Mouse (Mus musculus) CH12.LX (cell line): Measurements from ENCODE around the gene Prr12. TPM values are rescaled to one million over a fixed set of nuclear protein-coding genes. Genes with fewer than 3 reads are reported as not detected.

Experiments used
- DNase-seq: peaks from one replicate; pipeline ENCODE4 v3.0.0-alpha.2; 2013; ENCODE audit errors: extremely low read depth
- H3K27ac ChIP-seq: 2 replicates; pipeline ENCODE4 v1.5.1; 2012; ENCODE audit warnings: low read depth, mild to moderate bottlenecking, control low read depth, moderate library complexity; ENCODE audit not compliant: insufficient read depth
- H3K27me3 ChIP-seq: replicated peaks from 2 replicates; pipeline ENCODE3; 2012; ENCODE audit warnings: inconsistent platforms
- H3K36me3 ChIP-seq, 2 experiments: replicated peaks in 1 of 2; 2 replicates each; pipeline versions ENCODE3 to v1.6.1; 2012; ENCODE audit warnings: inconsistent platforms in 1 of 2, low read length in 1 of 2, mild to moderate bottlenecking in 1 of 2, mixed read lengths in 1 of 2, moderate library complexity in 1 of 2; ENCODE audit not compliant: control insufficient read depth in 1 of 2, insufficient read depth in 1 of 2
- H3K4me1 ChIP-seq, 2 experiments: 2 replicates each; pipeline ENCODE4 v1.6.1; 2012; ENCODE audit warnings: inconsistent platforms in 1 of 2, moderate library complexity in 1 of 2; ENCODE audit not compliant: insufficient read depth in 2 of 2, control insufficient read depth in 1 of 2
- H3K4me2 ChIP-seq: 2 replicates; pipeline ENCODE4 v1.6.1; 2012; ENCODE audit warnings: low read depth, mild to moderate bottlenecking, control low read depth; ENCODE audit not compliant: poor library complexity, insufficient read depth, severe bottlenecking
- H3K4me3 ChIP-seq, 3 experiments: fragments of 150-350 bp in 1 of 3; sonication (generic) in 1 of 3; replicated peaks in 1 of 3; 2 replicates each; pipeline versions ENCODE3 to v1.5.1; 2011 to 2012; ENCODE audit warnings: low read depth in 2 of 3, low read length in 2 of 3, mild to moderate bottlenecking in 2 of 3, moderate library complexity in 2 of 3, control low read depth in 1 of 3, improper control_type of control experiment in 1 of 3, inconsistent platforms in 1 of 3, mixed read lengths in 1 of 3; ENCODE audit not compliant: poor library complexity in 1 of 3
- H3K79me2 ChIP-seq: replicated peaks from 2 replicates; pipeline ENCODE4 v1.6.1; 2012; ENCODE audit warnings: mild to moderate bottlenecking, moderate library complexity; ENCODE audit not compliant: control insufficient read depth, poor library complexity, insufficient read depth, severe bottlenecking; ENCODE audit errors: extremely low read depth
- H3K9ac ChIP-seq: 2 replicates; pipeline ENCODE4 v1.6.1; 2012; ENCODE audit warnings: low read depth, mild to moderate bottlenecking, control low read depth, moderate library complexity; ENCODE audit not compliant: insufficient read depth
- H3K9me3 ChIP-seq: replicated peaks from 2 replicates; pipeline ENCODE3; 2012; ENCODE audit warnings: low read length, inconsistent platforms, mixed read lengths
- BHLHE40 ChIP-seq: IDR thresholded peaks from 2 replicates; pipeline ENCODE4 v1.6.1; 2011; ENCODE audit warnings: mild to moderate bottlenecking, low read depth, low read length, improper control_type of control experiment
- CHD1 ChIP-seq: IDR thresholded peaks from 2 replicates; pipeline ENCODE4 v1.6.1; 2012; ENCODE audit warnings: low read depth, low read length, improper control_type of control experiment, inconsistent platforms
- CHD2 ChIP-seq: IDR thresholded peaks from 2 replicates; pipeline ENCODE4 v1.6.1; 2011; ENCODE audit warnings: low read length, improper control_type of control experiment
- ELF1 ChIP-seq: IDR thresholded peaks from 2 replicates; pipeline ENCODE4 v1.6.1; 2014; ENCODE audit warnings: low read depth, mild to moderate bottlenecking, inconsistent platforms, low read length, improper control_type of control experiment
- EP300 ChIP-seq: IDR thresholded peaks from 2 replicates; pipeline ENCODE4 v1.6.1; 2011; ENCODE audit warnings: low read length, improper control_type of control experiment
- GABPA ChIP-seq: IDR thresholded peaks from 2 replicates; pipeline ENCODE4 v1.6.1; 2012; ENCODE audit warnings: low read depth, low read length, improper control_type of control experiment, inconsistent platforms; ENCODE audit not compliant: insufficient replicate concordance
- KAT2A ChIP-seq: IDR thresholded peaks from 2 replicates; pipeline ENCODE4 v1.6.1; 2012; ENCODE audit warnings: low read length, improper control_type of control experiment, inconsistent platforms; ENCODE audit not compliant: insufficient replicate concordance
- MAFK ChIP-seq: IDR thresholded peaks from 2 replicates; pipeline ENCODE4 v1.6.1; 2011; ENCODE audit warnings: low read length, improper control_type of control experiment; ENCODE audit not compliant: insufficient replicate concordance
- MAX ChIP-seq: IDR thresholded peaks from 2 replicates; pipeline ENCODE4 v1.6.1; 2011; ENCODE audit warnings: low read length, improper control_type of control experiment
- MAZ ChIP-seq: IDR thresholded peaks from 2 replicates; pipeline ENCODE4 v1.6.1; 2012; ENCODE audit warnings: low read depth, mild to moderate bottlenecking, inconsistent platforms, low read length, improper control_type of control experiment, moderate library complexity
- MEF2A ChIP-seq: IDR thresholded peaks from 2 replicates; pipeline ENCODE4 v1.6.1; 2014; ENCODE audit warnings: low read depth, mild to moderate bottlenecking, inconsistent platforms, low read length, improper control_type of control experiment, borderline replicate concordance
- MYC ChIP-seq: IDR thresholded peaks from 2 replicates; pipeline ENCODE4 v1.6.1; 2011; ENCODE audit warnings: low read depth, mild to moderate bottlenecking, improper control_type of control experiment, low read length
- NELFE ChIP-seq: IDR thresholded peaks from 2 replicates; pipeline ENCODE4 v1.6.1; 2011; ENCODE audit warnings: low read depth, low read length, improper control_type of control experiment
- RAD21 ChIP-seq: IDR thresholded peaks from 2 replicates; pipeline ENCODE4 v1.6.1; 2011; ENCODE audit warnings: low read depth, mild to moderate bottlenecking, low read length, improper control_type of control experiment, moderate library complexity
- SIN3A ChIP-seq: IDR thresholded peaks from 2 replicates; pipeline ENCODE4 v1.6.1; 2012; ENCODE audit warnings: low read length, improper control_type of control experiment, inconsistent platforms
- TBP ChIP-seq: conservative IDR thresholded peaks from 2 replicates; pipeline ENCODE4 v1.6.1; 2011; ENCODE audit warnings: low read depth, low read length, improper control_type of control experiment
- TCF12 ChIP-seq: IDR thresholded peaks from 2 replicates; pipeline ENCODE4 v1.6.1; 2014; ENCODE audit warnings: low read depth, mild to moderate bottlenecking, inconsistent platforms, low read length, improper control_type of control experiment
- UBTF ChIP-seq: IDR thresholded peaks from 2 replicates; pipeline ENCODE4 v1.6.1; 2012; ENCODE audit warnings: low read depth, mild to moderate bottlenecking, inconsistent platforms, low read length, improper control_type of control experiment, moderate library complexity
- ZKSCAN1 ChIP-seq: IDR thresholded peaks from 2 replicates; pipeline ENCODE4 v1.6.1; 2012; ENCODE audit warnings: low read depth, inconsistent platforms, low read length, improper control_type of control experiment, borderline replicate concordance
- dilution Hi-C: fragments of 300-500 bp; cut with MboI; formaldehyde crosslinking; loops from 2 replicates; pipeline ENCODE4 v1.14.3; 2020; ENCODE audit warnings: low sequenced_read_pairs; ENCODE audit not compliant: extremely low pct_unique_long_range_greater_than_20kb, extremely low pct_ligation_motif_present
- in situ Hi-C: fragments of 300-500 bp; cut with MboI; formaldehyde crosslinking; loops from 3 replicates; pipeline ENCODE4 v1.14.3; 2019; ENCODE audit warnings: low sequenced_read_pairs, low pct_ligation_motif_present, low pct_unique_long_range_greater_than_20kb, mixed read lengths
- polyA plus RNA-seq: library from polyadenylated mRNA; unstranded; fragments of >175 nt; gene quantifications from 2 replicates; pipeline ENCODE4 v1.2.1, GENCODE M21; 2012; ENCODE audit warnings: low read depth; ENCODE audit not compliant: insufficient read length
- total RNA-seq, 2 experiments: library from RNA; depleted of rRNA; stranded (reverse); fragments of 300-350 nt in 1 of 2; fragments of >200 nt in 1 of 2; gene quantifications; 2 replicates each; pipeline ENCODE4 v1.2.3; 2012 to 2014

Gene Prr12
- total and polyA plus RNA-seq, 3 experiments = 1.2 to 20.5 (median 6.5) TPM

DNA sequence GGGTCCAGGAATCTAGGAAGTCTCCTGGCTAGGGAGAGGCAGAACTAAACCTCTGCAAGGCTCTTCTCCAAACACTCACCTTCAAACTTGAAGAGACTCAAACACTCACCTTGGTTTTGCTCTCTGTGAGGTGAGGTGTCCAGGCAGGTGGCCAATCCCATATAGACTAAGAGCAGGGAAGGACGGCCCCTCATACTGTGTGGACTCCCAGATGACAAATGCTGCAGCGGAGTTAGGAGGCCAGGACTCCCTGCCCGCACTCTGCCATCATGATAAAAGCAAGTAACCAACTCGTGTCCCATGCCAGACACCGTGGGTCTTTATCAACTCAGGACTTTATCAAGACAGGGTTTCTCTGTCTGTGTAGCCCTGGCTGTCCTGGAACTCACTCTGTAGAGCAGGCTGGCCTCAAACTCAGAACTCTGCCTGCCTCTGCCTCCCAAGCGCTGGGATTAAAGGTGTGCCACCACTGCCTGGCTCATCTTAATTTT is 8.0 kb upstream of the Prr12 start:
- in situ Hi-C loops (no loop called here), dilution Hi-C loops (no loop called here)
- Histone ChIP-seq H3K9ac (0 out of 2 replicates have a peak overlapping the region, but pooled peaks have one; percentile 53), H3K4me3 (no peak overlapping the region), H3K4me2 (no peak overlapping the region), H3K36me3 (peaks cover 0 to 20% of the 10 kb centered on the region in 2 experiments), H3K79me2 (peaks cover 30% of the 10 kb centered on the region), H3K27me3 (no peaks in the 10 kb centered on the region), H3K27ac (no peak overlapping the region), H3K9me3 (no peaks in the 10 kb centered on the region), H3K4me1 (peaks cover 5 to 45% of the 10 kb centered on the region in 2 experiments)
- no peak for DNase-seq
- TF ChIP-seq EP300 (no peak), CHD2 (no peak), BHLHE40 (no peak), ELF1 (no peak), MEF2A (no peak), NELFE (no peak), ZKSCAN1 (no peak)

- Histone ChIP-seq H3K4me1 (peaks cover 4 to 36% of the 10 kb centered on the region in 2 experiments), H3K27ac (no peak overlapping the region), H3K79me2 (peaks cover 14% of the 10 kb centered on the region), H3K9me3 (no peaks in the 10 kb centered on the region), H3K36me3 (peaks cover 0 to 7% of the 10 kb centered on the region in 2 experiments), H3K4me3 (no peak overlapping the region), H3K27me3 (no peaks in the 10 kb centered on the region)
- in situ Hi-C loops = no loop called here
- dilution Hi-C loops = no loop called here
- DNase-seq = no peak
- TF ChIP-seq KAT2A = no peak
- no peak for TF ChIP-seq SIN3A
- no peak for TF ChIP-seq TBP
- TF ChIP-seq, all 38 proteins: peak for 0
- Histone ChIP-seq H3K4me2 (no peak overlapping the region), H3K9ac (no peak overlapping the region)
Measured at GRCm38 (mm10) chr7:45058607-45059571, 6.2 kb upstream of the Prr12 start.

GRCm38 (mm10) chr7:45056972-45057348 is 4.3 kb upstream of the Prr12 start:
- Histone ChIP-seq H3K27me3 (no peaks in the 10 kb centered on the region), H3K9ac (no peak overlapping the region), H3K27ac (no peak overlapping the region), H3K36me3 (peaks cover 0 to 6% of the 10 kb centered on the region in 2 experiments), H3K4me3 (no peak overlapping the region), H3K4me1 (peaks cover 3 to 29% of the 10 kb centered on the region in 2 experiments; a peak in 2 of 4 replicates), H3K4me2 (no peak overlapping the region), H3K9me3 (no peaks in the 10 kb centered on the region), H3K79me2 (no peaks in the 10 kb centered on the region)
- TF ChIP-seq RAD21 (no peak), NELFE (no peak), GABPA (no peak), KAT2A (no peak), MAX (no peak), TCF12 (no peak), MYC (no peak), MAFK (no peak), UBTF (no peak), MAZ (no peak), CHD1 (no peak), ZKSCAN1 (no peak), TBP (no peak)
- no peak for DNase-seq
- in situ Hi-C loops (no loop called here), dilution Hi-C loops (no loop called here)
